Mouse (Mus musculus) stomach, postnatal 0 days (tissue): ENCODE results near the gene Plaa. TPM values are rescaled to one million over a fixed set of nuclear protein-coding genes. Genes with fewer than 3 reads are reported as not detected.

ENCODE experiments used
- ATAC-seq: fragments of 200-750 bp; cut with Nextera tagmentation; 2 replicates; pipeline ENCODE4 v1.8.0; 2017; ENCODE audit not compliant: low FRiP score, low TSS enrichment
- DNase-seq: peaks from one replicate; pipeline ENCODE4 v3.0.0-alpha.2; 2016; ENCODE audit warnings: low spot score
- H3K27ac ChIP-seq: fragments of 300-500 bp; sonication (generic); replicated peaks from 2 replicates; pipeline ENCODE4 v1.5.1; 2014; ENCODE audit warnings: mild to moderate bottlenecking, control low read depth
- H3K27me3 ChIP-seq: fragments of 300-500 bp; sonication (generic); 2 replicates; pipeline ENCODE4 v1.6.1; 2014; ENCODE audit warnings: low read length; ENCODE audit not compliant: control insufficient read depth, insufficient read depth
- H3K36me3 ChIP-seq: fragments of 300-500 bp; sonication (generic); 2 replicates; pipeline ENCODE4 v1.6.1; 2014; ENCODE audit warnings: low read length, mixed read lengths; ENCODE audit not compliant: control insufficient read depth, insufficient read depth
- H3K4me1 ChIP-seq: fragments of 300-500 bp; sonication (generic); replicated peaks from 2 replicates; pipeline ENCODE4 v1.6.1; 2014; ENCODE audit warnings: antibody characterized with exemption; ENCODE audit not compliant: control insufficient read depth, insufficient read depth
- H3K4me2 ChIP-seq: fragments of 300-500 bp; sonication (generic); replicated peaks from 2 replicates; pipeline ENCODE4 v1.6.1; 2014; ENCODE audit warnings: low read depth, mild to moderate bottlenecking, control low read depth, moderate library complexity
- H3K4me3 ChIP-seq: fragments of 300-500 bp; sonication (generic); 2 replicates; pipeline ENCODE4 v1.5.1; 2014; ENCODE audit warnings: low read depth, low read length, control low read depth
- H3K9ac ChIP-seq: fragments of 300-500 bp; sonication (generic); 2 replicates; pipeline ENCODE4 v1.6.1; 2014; ENCODE audit warnings: mild to moderate bottlenecking, low read length, control low read depth, mixed read lengths
- H3K9me3 ChIP-seq: fragments of 300-500 bp; sonication (generic); 2 replicates; pipeline ENCODE4 v1.6.1; 2016; ENCODE audit warnings: low read length; ENCODE audit not compliant: control insufficient read depth
- CTCF ChIP-seq: IDR thresholded peaks from 2 replicates; pipeline ENCODE4 v1.5.1; 2016; ENCODE audit warnings: antibody characterized with exemption, low read depth, mild to moderate bottlenecking, moderate library complexity
- EP300 ChIP-seq: optimal IDR thresholded peaks from 2 replicates; pipeline ENCODE3; 2016; ENCODE audit warnings: antibody characterized with exemption
- WGBS: fragments of 180-500 bp; shearing (Covaris S2); extraction: QIAGEN DNeasy Blood & Tissue Kit; methylation state at CpG from one replicate; pipeline ENCODE4 v1.1.7; 2014; 5-methylcytosine and 5-hydroxymethylcytosine counted together
- polyA plus RNA-seq: library from polyadenylated mRNA; unstranded; fragments of >200 nt; fragmentation: Nextera tagmentation; extraction: Ambion mirVana; gene quantifications from 2 replicates; pipeline ENCODE4 v1.2.1, GENCODE M21; 2015

Plaa gene
- polyA plus RNA-seq, 1 experiment from 2014 or later, result 38.6 TPM

DNA sequence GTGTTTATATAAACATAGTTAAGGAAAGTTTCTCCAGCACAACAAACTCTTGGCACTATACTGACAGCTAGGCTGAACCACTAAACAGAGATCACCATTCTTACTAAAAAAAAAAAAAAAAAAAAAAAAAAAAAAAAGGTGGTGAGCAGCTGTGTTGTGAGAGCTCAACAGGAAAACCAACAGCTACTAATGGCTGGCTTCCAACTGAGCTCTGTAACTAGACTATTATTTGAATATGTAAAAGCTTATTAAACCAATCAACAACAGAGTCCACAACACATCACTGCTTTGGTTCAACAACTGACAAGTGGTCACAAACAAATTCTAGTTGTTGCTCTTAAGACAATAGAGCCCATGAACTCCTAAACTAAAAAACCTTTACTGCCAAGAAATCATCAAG, 69.8 kb downstream of the Plaa start:
- Histone ChIP-seq H3K4me2 (no peak overlapping the region), H3K27ac (no peak overlapping the region), H3K9me3 (no peaks in the 10 kb centered on the region), H3K4me3 (no peak overlapping the region), H3K36me3 (no peaks in the 10 kb centered on the region), H3K4me1 (no peaks in the 10 kb centered on the region), H3K9ac (no peak overlapping the region), H3K27me3 (no peaks in the 10 kb centered on the region)
- DNase-seq (no peak), ATAC-seq (no peak)
- TF ChIP-seq EP300, result no peak
- TF ChIP-seq CTCF, result no peak

- 88% methylated on average over 1 of the region's 1 CpGs for WGBS
- H3K4me2 ChIP-seq, result no peak overlapping the region
- DNase-seq (no peak), ATAC-seq (no peak)
- no peaks in the 10 kb centered on the region for H3K27me3 ChIP-seq
- no peaks in the 10 kb centered on the region for H3K9me3 ChIP-seq
- H3K4me1 ChIP-seq, result no peaks in the 10 kb centered on the region
- TF ChIP-seq CTCF (no peak), EP300 (no peak)
- H3K36me3 ChIP-seq, result no peaks in the 10 kb centered on the region
- no peak overlapping the region for H3K27ac ChIP-seq
- no peak overlapping the region for H3K9ac ChIP-seq
- no peak overlapping the region for H3K4me3 ChIP-seq
Measured at GRCm38 (mm10) chr4:94529448-94529847, 73.6 kb downstream of the Plaa start.

GRCm38 (mm10) chr4:94523321-94523720, 79.7 kb downstream of the Plaa start:
- DNase-seq, result no peak
- Histone ChIP-seq H3K4me1 (no peaks in the 10 kb centered on the region), H3K4me2 (no peak overlapping the region), H3K9me3 (no peaks in the 10 kb centered on the region), H3K27ac (no peak overlapping the region), H3K9ac (no peak overlapping the region), H3K27me3 (no peaks in the 10 kb centered on the region), H3K4me3 (no peak overlapping the region), H3K36me3 (no peaks in the 10 kb centered on the region)
- TF ChIP-seq EP300 (no peak), CTCF (peak; percentile 64)
- ATAC-seq, result no peak

- no peak for ATAC-seq
- Histone ChIP-seq H3K36me3 (no peaks in the 10 kb centered on the region), H3K27ac (no peak overlapping the region), H3K27me3 (no peaks in the 10 kb centered on the region), H3K9ac (no peak overlapping the region), H3K9me3 (no peaks in the 10 kb centered on the region), H3K4me1 (no peaks in the 10 kb centered on the region), H3K4me3 (no peak overlapping the region), H3K4me2 (no peak overlapping the region)
- peak; percentile 46 for DNase-seq
- 64% methylated on average over 4 of the region's 4 CpGs for WGBS
- peak; percentile 81 for TF ChIP-seq CTCF
- no peak for TF ChIP-seq EP300
Measured at GRCm38 (mm10) chr4:94517631-94518030, 85.4 kb downstream of the Plaa start.

Other genes with a start within 250 kb of the Plaa start
- 0.21 and 0.30 TPM in 2 replicates for gene Gm10306, start 46.7 kb downstream of the Plaa start, polyA plus RNA-seq
- gene Caap1, start 46.4 kb downstream of the Plaa start, polyA plus RNA-seq, result 10.8 and 11.2 TPM in 2 replicates
- gene Ift74, start 11.2 kb upstream of the Plaa start, polyA plus RNA-seq, result 13.7 and 14.8 TPM in 2 replicates
- 0.10 and 0.17 TPM in 2 replicates for gene Lrrc19, start 46.9 kb upstream of the Plaa start, polyA plus RNA-seq
- 5.3 and 5.6 TPM in 2 replicates for gene Tek, start 136.0 kb upstream of the Plaa start, polyA plus RNA-seq